Mouse (Mus musculus): ENCODE results near the gene Gm10037.
"Not testable (repeated sequence)": the region's sequence is repeated elsewhere in the genome, so short reads cannot be mapped to it uniquely, and the experiment has no call there.

Gm10037 gene

DNA sequence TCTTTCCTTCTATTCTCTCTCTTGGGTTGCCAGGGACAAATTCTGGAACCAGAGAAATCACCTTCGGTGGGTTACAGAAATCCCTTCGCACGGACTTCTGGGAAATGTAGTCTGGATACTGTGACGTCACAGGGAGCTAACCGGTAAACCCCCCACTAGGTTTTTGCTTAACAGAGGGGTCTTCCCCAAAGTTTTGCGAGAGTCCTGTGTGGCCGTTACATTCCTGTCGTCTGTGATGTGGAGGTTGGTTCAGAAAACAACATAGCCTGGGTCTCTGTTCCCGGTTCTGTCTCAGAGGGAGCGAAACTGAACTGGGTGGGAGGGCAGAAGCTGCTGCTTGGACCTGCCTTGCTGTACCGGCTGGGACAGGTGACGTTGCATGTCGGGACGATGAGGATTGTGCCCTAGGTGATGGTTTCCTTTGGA lies at the start of gene Gm10037:
Gene Gm10037, plus strand, starts transcription at position 196 of the 426 bp plus-strand sequence.
- DNase-seq (ENCODE audit: low spot score): peak; percentile 7

- no peak for DNase-seq (ENCODE audit: low spot score)
Observed at GRCm38 (mm10) chr13:67791921-67792455, 38.9 kb upstream of the Gm10037 start.

- DNase-seq (ENCODE audit: low spot score): no peak
Observed at GRCm38 (mm10) chr13:67798618-67799017, 32.3 kb upstream of the Gm10037 start.

GRCm38 (mm10) chr13:67799151-67799550 lies 31.8 kb upstream of the Gm10037 start:
- DNase-seq (ENCODE audit: low spot score): not testable (repeated sequence)

- DNase-seq (ENCODE audit: low spot score): no peak
Observed at GRCm38 (mm10) chr13:67811651-67812210, 19.2 kb upstream of the Gm10037 start.

GRCm38 (mm10) chr13:67812961-67813709 lies 17.8 kb upstream of the Gm10037 start:
- no peak for DNase-seq (ENCODE audit: low spot score)

- DNase-seq (ENCODE audit: low spot score): peak; percentile 66
Observed at GRCm38 (mm10) chr13:67813710-67814660, 16.9 kb upstream of the Gm10037 start, which contains the start of gene Zfp273. Gene Zfp273, plus strand, starts transcription at chr13:67813740.

DNA sequence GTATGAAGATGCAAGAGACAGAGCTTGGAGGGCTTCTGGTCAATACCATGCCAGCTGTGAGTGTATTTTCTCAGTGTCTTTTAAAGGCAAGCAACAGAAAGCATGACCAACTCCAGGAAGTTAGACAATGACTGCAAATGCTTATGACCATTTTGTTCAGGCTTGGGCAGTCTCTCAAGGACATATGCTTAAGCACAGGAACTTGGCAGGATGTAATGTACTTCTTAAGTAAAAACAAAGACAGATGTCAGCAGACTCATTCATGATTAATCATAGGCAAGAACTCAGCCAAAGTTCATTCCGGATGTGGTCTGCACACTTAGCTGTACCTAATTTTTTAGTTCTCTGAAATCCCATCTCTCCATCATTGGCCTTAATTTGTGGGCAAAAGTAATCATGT lies 12.3 kb upstream of the Gm10037 start:
- no peak for DNase-seq (ENCODE audit: low spot score)

DNA sequence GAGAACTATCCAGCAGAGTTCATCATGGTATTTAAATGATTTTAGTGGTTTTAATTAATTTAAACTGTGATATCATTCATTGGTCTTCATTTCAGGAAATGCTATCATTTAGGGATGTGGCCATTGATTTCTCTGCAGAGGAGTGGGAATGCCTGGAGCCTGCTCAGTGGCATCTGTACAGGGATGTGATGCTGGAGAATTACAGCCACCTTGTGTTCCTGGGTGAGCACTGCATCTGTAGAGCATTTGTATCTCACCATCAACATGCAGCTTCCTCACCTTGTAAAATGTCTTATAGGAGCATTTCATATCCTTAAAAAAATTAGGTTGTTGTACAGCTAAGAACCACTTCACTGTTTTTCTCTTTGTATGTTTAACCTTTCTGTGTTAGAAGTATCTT lies 2.2 kb downstream of the Gm10037 start:
- DNase-seq (ENCODE audit: low spot score): not testable (repeated sequence)

- no peak for DNase-seq (ENCODE audit: low spot score)
Observed at GRCm38 (mm10) chr13:67843775-67844118, 12.8 kb downstream of the Gm10037 start.

GRCm38 (mm10) chr13:67844119-67844852 lies 13.4 kb downstream of the Gm10037 start:
- DNase-seq (ENCODE audit: low spot score): no peak

DNA sequence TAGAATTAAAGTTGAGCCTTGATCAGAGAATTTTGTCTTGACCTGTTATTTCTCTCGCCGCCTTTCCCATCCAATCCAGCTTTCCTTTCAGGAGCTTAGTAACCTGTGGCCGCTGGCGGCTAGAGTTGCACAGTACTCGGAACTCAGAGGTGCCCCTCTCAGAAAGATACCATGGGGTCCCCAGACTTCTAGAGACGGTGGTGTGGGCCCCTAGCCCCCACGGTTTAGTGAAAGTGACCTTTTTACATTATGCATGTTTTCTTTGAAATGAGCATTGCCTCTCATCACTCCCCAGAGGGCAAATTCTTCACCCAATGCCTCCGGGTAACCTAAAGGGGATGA lies 13.9 kb downstream of the Gm10037 start:
- no peak for DNase-seq (ENCODE audit: low spot score)

GRCm38 (mm10) chr13:67850361-67850760 lies 19.5 kb downstream of the Gm10037 start:
- no peak for DNase-seq (ENCODE audit: low spot score)

DNA sequence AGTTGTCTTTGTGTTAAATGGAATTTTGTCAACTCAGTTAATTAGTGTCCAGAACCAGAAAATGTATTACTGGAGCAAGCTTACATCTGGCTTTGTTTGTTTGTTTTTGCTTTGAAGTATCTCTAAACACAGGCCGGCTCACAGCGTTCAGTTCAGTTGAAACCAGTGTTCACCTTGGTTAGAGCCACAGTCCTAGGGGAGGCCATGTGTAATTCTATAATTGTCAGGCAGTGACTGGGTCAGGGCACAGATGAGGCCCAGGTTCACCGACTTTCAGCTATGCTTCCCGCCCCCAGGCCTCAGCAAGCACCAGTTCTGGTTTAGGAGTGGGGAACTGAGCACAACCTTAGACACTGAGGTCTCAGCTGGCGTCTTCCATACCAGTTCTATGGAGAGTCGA lies 22.2 kb downstream of the Gm10037 start:
- DNase-seq (ENCODE audit: low spot score): no peak

DNA sequence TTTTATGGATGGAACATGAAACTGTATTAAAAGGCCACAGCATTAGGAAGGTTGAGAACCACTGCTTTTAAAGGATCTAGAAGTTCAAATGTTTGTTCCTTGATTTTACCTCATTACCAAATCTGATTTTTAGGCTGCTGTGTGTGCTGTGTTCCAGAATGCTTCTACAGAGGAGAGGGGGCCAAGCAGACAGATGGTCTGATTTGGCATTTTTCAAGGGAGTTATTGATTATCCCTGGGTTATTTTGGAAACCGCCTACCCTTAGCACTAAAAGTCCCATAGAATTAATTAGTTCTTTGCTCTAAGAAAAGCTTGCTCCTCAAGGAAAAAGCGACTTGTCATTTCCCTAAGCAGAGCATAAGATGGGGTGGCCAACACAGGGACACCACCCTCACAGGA lies 23.1 kb downstream of the Gm10037 start:
- no peak for DNase-seq (ENCODE audit: low spot score)

- DNase-seq (ENCODE audit: low spot score): no peak
Observed at GRCm38 (mm10) chr13:67857317-67857716, 26.4 kb downstream of the Gm10037 start.

GRCm38 (mm10) chr13:67862508-67862907 lies 31.6 kb downstream of the Gm10037 start:
- no peak for DNase-seq (ENCODE audit: low spot score)

DNA sequence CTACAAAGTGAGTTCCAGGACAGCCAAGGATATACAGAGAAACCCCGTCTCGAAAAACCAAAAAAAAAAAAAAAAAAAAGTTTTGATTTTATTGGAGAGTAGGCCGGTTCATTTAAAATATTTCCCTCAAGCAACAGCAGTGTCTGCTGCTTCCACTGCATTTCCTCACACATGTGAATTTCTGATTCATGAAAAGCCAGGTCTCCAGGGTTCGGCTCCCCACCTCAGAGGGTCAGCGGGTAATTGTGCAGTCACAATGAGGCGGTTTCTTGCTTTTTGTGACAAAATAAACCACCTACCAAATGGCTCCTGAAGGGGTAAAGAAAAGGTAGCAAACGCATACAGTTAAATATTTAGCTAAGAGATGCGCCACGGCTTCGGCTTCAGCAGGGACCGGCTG lies 32.1 kb downstream of the Gm10037 start, which contains the start of gene BC048507:
Gene BC048507, plus strand, starts transcription at position 301 of the 400 bp plus-strand sequence.
- DNase-seq (ENCODE audit: low spot score): no peak

- no peak for DNase-seq (ENCODE audit: low spot score)
Observed at GRCm38 (mm10) chr13:67864764-67865350, 34.0 kb downstream of the Gm10037 start.

DNA sequence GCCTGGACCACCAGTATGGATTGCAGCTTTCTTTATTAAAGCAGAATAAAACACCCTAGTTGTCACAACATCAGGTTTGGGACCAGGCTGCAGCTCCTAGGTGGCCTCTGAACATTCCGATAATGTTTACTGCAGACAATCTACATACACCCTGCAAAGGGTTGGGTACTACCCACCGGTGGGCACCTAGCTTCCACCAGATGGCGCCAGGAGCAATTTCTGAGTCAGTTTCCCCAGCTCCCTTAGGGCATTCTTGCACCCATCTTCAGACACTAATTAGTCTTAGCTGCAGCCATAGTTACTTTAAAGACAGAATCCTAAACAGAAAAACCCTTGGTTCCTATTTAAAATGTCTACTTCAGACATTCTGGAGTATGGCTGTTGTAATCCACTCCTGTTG lies 37.0 kb downstream of the Gm10037 start:
- DNase-seq (ENCODE audit: low spot score): no peak

DNA sequence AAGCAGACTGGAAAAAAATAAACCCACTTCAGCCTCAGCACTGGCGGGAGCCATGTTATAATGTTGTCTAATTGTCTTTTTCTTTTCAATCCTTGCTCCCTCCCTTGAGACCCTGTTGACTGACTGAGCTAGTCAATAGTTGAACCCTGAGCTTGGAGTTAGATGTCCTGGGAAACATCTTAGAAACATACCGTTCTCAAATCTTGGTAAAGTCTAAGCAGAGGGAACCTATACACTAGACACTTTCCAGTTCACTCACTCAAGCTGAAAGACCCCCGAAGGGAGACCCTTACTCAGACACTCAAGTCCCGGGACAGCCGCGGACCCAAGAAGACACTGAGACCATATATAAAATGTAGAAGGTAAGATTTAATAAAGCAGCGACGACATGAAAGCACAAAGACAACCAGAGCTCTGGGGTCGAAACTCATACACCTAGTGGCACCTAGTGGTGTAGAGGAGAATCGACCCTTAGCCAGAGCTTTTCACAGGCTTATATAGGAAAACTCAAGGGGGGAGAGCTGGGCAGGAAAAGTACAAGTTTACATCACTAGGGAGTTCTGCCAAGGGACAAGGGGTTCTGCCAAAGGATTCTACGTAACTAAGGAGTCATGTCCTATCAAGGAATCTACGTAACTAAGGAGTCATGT lies 45.3 kb downstream of the Gm10037 start:
- DNase-seq (ENCODE audit: low spot score): not testable (repeated sequence)

Data from ovary, adult 18-20 months (tissue).